Mouse (Mus musculus): ENCODE results near the gene Ambra1. TPM values are rescaled to one million over a fixed set of nuclear protein-coding genes. Genes with fewer than 3 reads are reported as not detected.

Ambra1 gene
- total RNA-seq, 2 experiments from 2014 or later, result 19.1 to 23.7 TPM

DNA sequence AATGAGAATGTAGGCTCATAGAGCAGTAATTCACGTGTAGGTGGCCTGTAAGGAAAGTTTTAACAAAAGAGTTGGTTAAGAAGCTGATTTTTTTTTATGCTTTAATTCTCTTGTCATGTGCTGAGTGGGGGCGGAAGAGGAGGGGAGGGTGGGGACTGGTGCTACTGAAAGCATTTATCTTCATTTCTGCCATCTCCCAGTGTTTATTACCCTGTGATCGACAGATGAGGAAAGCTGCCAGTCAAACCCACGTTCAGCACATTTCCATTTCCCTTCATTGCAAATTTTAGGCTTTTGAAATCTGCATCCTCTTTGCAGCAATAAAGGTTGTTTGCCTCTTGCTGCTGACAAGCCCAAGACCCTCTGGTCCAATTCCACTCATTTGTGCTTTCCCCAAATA is 129.5 kb downstream of the Ambra1 start:
- no peak for ATAC-seq (replicated peaks; ENCODE audit: poor library complexity)

DNA sequence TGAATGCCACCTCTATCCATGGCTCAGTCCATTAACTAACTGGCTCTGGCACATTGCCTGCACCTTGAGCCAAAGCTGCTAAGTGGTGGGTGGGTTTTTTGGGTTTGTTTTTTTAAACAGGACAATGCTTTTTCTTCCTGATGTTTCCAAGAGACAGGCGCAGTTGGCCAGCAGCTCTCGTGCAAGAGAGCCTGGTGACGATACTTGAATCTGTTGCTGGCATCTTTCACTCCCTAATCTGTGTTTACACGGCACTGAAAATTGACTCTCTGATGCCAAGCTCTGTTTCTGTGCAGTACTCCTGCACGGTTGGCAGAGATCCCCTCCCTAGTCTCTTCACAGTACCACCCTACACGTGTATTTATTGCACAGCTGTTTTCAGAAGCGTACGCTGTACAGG is 140.8 kb downstream of the Ambra1 start:
- no peak for ATAC-seq (replicated peaks; ENCODE audit: poor library complexity)

DNA sequence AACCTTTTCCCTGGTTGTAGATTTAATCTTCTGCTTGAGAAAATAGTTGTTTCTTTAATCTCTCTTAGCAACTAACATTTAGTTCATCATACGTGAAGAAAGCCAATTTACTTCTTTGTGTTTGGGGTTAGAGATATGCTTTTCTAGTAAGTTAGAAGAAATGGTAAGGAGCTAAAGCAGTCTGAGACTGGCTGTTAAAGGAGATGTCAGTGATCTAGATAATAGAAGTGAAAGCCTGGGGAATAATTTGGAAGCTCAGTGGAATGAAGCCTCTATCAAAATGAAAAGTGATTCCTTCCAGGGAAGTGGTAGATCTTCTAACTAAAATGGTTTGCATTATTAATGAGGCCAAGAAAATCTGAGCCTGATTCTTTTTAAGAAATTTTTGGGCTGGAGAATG is 141.3 kb downstream of the Ambra1 start:
- ATAC-seq (replicated peaks; ENCODE audit: poor library complexity), result no peak

DNA sequence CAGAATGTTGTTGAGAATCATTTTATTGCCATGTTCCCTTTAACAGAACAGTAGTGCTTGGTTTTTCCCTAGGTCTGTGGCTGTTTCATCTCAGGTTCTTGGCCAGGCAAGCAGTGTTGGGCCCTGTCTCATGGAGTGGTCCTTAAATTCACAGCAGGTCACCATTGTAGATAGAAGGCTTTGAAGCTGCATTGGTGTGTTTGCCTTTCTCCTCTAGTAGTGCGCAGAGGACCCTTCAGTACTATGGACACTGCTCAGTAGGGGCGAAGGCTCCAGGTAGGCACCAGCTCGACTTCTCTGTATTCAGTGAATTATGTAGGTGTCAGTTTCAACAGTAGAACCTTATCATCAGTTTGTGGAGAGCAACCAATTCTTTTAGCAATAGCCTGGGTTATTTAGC is 142.7 kb downstream of the Ambra1 start:
- ATAC-seq (replicated peaks; ENCODE audit: poor library complexity), result no peak

DNA sequence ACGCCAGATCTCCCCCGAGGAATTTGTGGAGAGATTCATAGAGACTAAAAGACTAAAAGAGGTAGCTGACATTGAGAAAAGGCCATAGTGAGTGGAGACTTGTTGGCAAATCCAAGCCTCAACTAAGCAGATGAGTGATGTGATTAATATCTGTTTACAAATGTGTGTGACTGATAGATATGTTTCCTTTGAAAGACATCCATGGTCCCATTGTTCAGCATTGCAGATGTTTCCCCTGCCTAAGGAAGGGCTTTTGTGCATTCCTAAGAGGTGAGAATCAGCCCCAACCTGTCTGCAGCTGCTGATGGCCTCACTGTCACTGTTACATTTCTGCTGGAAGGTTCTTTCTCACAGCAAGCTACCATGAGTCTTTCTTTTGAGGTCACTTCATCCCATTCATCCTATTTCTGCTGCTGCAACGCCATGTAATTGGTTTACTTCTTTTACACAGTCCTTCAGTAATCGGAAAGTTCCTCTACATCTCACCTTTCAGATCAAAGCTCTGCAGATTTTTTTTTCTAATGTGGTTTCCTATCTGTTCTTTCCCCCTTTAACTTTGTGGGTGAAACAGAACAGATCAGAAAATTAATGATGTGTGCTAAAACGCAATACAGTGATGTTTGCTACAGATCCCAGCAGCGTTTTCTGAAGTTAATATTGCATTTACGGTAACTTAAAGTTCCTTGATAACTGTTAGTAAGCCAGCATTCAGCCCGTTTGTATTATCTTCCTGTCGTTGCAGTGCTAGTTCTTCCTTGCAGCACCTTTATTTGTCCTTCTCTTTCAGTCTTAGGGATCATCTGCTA is 146.3 kb downstream of the Ambra1 start:
- no peak for ATAC-seq (replicated peaks; ENCODE audit: poor library complexity)

DNA sequence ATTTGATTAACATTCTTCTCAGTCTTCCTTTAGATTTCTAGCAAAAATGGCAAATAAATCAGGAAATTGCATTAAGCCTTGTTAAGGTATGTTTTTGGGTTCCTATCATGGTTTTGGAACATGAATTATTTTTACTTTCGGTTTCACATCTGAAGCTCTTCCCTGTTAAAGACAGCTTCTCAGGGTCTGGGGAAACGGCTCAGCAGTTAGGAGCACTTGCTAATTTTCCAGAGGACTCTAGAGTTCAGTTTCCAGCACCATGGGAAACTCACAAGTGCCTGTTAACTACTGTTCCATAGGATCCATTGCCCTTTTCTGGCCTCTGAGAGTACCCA is 146.8 kb downstream of the Ambra1 start:
- ATAC-seq (replicated peaks; ENCODE audit: poor library complexity), result 0 out of 2 replicates have a peak, but pooled peaks have one; percentile 32

DNA sequence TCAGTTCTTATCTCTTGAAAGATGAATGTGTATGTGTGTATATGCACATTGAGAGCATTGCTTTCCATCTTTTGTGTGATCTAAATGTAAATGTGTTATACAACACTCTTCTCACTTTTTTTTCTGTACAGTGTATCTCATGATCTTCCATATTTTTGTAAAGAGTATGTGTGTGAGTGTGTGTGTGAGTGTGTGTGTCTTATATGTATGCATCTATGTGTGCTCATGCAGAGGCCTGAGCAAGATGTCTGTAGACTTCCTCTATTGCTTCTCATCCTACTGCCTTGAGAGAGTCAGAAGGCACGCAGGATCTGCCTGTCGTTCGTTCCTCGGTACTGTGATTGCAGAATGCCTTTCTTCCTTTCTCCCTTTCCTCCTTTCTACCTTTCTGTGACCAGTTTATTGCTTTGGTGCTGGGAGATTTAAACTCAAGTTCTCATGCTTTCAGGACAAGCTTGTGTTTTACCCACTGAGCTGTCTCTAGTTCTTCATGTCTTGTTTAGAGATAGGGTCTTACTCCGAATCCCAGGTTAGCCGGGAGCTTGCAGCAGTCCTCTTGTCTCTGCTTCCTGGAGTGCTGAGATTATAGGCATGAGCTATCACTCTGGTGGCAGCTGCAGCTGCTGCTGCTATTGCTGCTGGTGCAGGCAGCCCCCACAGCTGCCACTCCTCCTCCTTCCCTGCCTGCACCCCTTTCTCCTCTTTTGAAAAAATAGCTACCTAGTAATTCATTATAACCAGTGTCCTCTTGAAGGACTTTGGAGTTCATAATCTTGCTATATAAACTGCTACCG is 148.7 kb downstream of the Ambra1 start:
- peak; percentile 54 for ATAC-seq (replicated peaks; ENCODE audit: poor library complexity)

DNA sequence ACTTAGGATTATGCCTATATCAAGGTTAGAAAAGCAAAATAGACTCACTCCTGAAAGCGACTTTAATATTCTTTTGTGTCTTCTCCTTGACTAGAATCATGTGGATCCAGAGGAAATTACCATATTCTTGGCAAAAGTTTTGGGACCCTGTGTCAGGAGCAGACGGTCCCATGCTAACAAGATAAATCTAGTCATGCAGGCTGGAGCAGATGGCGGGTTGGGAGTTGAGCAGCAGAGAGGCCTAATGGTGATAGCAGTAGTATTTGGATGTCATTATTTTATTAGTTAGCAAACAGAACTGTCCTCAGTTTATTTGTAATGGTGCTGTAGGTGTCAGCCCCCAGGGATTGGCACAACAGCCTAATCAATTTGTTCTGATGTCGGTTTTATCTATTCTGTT is 154.0 kb downstream of the Ambra1 start:
- ATAC-seq (replicated peaks; ENCODE audit: poor library complexity), result no peak

DNA sequence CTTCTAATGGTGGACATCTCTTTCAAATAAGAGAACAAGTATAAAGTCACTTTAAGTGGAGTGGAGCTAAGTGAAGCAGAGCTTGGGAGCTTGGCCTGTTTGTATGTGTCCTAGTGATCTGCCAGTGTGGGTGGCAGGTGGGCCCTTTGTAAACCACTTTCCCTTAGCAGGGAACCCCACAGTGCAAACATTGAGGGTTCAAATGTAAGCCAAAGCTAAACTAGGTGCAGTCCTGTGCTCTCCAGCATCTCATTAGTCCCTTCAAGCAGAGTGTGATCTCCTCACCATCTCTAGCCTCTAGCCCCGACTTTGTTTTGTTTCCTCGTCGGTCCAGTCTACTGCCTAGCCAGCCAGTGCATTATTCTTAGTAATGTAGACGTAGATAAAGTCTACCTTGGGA is 154.7 kb downstream of the Ambra1 start:
- ATAC-seq (replicated peaks; ENCODE audit: poor library complexity), result no peak

DNA sequence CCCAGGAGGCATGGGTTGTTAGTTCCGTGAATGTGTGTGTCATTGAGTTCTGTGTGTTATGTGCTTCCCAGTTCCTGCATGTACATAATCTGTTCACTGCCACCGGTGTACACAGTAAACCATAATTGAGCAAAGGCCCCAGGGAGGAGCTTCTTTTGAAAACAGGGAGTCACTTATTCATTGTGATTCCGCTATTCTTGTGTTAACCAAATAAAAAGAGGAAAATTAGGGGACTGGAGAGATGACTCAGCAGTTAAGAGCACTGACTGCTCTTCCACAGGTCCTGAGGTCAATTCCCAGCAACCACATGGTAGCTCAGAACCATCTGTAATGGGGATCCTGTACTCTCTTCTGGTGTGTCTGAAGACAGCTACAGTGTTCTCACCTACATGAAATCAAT is 164.8 kb downstream of the Ambra1 start:
- ATAC-seq (replicated peaks; ENCODE audit: poor library complexity), result no peak

DNA sequence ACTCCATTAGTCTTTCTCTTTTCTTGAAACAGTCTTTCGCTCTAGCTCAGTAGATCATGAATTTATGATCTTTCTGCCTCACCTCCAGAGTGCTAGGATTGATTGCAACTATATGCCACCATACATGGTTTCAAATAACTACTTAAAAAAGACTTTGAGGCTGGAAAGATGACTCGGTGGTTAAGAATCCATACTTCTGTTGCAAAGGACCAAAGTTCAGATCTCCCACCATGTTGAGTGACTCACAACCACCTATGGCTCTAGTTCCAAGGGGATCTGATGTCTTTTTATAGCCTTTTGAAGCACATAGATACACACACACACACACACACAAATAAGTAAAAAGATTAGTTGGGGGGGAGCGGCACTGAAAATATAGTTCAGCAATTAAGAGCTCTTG is 165.5 kb downstream of the Ambra1 start:
- ATAC-seq (replicated peaks; ENCODE audit: poor library complexity), result no peak

DNA sequence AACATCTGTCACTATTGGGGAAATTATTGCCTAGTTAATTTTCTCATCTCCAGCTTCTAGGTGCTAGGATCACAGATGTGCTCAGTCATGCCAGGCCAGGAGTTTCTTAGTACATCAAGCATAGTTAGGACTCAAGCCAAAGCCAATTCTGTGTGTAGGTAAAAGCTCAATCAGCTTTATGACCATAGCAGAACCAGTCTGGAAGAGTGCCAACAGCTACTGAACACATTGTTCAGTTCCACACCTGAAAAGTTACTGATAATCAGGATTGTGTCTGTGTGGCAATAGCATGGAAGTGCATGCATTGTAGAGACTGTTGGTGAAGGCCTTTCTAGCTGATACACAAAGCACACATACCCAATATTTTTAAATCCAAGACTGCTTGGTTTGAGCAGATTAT is 168.0 kb downstream of the Ambra1 start:
- peak; percentile 42; the same call in 1 of the 2 replicates for ATAC-seq (replicated peaks; ENCODE audit: poor library complexity)

DNA sequence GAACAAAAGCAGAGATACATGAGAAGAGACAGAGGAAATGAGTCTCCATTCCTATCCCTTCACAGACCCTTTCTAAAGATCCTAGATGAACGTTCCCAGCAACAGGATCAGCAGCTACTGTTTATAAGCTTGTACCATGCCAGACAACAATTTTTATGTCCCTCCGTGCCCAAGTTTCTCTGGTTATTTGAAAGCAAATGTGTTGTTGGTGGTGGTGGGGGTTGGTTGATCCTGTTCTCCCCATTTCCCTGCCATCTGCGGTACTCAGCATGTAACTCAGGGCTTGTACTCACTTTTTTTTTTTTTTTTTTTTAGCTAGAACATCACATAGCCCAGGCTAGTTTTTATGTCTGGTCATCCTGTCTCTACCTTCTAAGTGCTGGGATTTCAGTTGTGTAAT is 169.2 kb downstream of the Ambra1 start:
- no peak for ATAC-seq (replicated peaks; ENCODE audit: poor library complexity)

DNA sequence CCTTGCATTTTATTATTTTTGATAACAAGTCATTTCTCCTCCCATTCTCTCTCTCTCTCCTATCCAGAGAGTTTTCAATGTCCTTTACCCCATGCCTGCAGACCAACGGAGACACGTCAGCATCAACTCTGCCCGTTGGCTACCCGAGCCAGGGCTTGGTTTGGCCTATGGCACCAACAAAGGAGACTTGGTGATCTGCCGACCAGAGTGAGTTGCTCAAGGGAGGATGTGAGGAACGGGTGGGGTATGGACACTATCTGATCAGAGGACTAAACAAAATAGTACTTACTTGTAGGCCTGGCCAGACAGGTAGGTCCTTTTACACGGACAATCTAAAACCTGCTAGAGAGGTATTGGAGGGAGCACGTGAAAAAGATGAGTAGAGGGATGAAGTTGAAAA is 170.5 kb downstream of the Ambra1 start:
- ATAC-seq (replicated peaks; ENCODE audit: poor library complexity), result no peak

DNA sequence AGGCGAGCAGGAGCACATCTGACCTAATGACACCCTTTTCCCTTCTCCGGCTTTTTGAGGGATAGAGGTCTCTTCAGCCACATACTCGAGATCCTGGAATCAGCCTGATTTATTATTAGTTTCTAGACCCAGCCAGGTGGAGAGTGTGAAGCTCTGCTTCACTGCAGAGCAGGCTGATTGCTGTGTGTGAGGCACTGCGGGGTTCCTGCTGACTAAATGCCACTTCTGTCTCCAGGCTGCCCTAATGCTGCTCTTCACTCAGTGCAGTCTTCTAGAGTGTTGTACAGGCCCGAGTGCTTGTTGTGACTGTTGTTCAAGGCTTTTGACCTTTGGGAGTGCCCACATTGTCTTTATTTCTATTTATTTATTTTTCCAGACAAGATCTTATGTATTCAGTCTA is 172.4 kb downstream of the Ambra1 start:
- no peak for ATAC-seq (replicated peaks; ENCODE audit: poor library complexity)

DNA sequence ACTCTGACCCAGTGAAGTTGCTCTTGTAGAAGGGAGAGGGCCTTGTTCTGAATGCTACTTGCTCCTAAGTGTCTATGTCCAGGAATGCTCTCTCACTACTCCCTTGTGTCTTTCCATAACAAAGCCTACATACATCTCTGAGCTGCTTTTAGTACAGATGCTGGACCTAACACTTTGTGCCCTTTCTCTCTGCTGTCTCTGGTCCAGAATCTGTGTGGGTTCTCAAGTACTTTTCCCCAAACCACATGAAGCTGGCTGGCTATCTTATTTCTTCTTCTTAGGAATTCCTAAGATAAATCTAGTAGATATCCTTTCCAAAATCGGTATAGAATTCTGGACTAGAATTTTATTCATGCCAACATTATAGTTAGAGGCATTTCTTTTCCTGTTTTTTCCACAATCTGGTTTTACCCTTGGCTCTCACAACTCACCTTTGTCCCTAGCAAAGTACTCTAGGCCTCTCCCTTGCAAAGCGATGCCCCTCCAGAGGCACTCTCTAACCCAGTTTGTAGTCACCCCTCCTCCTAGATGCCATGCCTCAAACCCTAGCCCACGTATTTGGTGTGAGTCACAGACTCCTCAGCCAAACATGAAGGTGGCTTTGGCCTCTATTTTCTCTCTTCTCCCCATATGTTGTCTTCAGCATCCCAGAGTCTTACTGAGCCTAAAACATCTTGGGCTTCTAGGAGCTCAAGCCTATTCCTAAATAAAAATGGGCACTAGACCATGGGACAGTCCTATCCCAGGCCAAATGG is 173.4 kb downstream of the Ambra1 start:
- no peak for ATAC-seq (replicated peaks; ENCODE audit: poor library complexity)

DNA sequence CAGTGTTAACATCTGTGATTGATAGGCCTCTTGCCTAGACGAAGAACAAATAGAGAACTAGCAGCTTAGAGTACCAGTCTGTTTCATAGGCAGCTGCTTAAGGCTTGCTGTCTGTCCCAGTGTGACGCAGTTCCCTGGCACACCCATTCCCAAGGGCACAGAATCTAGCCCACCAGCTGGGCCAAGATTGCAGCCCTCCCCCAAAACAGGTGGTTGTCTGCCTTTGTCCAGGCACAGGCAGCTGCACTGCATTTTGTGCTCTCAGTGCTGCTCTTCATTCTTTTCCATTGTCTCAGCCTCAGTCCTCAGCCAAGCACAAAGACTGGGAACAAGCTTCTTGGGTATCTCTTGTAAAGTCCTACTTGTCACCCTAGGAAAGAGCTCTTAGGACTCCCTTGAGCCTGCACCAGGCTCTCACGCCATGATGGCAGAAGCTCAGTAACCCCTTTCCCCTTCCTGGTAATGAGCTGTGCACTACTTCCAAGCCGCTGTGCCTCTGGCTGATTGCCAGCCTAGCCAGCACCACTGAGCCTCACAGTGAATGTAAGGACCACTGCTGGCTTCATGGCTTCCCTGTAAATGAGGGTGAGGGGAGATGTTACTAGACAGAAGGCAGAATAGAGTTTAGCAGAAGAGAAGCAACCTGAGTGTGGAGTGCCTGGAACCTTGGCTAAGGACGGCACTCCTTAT is 174.8 kb downstream of the Ambra1 start:
- ATAC-seq (replicated peaks; ENCODE audit: poor library complexity), result no peak

DNA sequence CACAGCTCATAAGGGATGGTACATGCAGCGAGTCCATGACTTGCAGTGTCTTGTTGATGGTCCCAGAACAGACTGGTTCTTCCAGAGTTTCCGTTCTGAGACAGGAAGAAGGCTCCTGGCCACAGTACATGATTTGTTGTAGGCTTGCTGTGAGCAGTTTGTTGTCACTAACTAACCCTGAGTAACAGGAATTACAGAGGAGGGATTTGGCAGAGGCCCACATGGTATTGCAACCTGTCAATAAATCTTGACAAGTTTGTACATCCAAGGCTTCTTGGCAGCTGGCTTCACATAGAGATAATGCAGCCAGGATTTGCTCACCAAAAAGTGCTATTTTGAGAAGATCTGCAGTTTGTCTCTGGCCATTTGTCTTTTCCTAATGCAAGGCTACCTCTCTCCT is 176.2 kb downstream of the Ambra1 start:
- no peak for ATAC-seq (replicated peaks; ENCODE audit: poor library complexity)

DNA sequence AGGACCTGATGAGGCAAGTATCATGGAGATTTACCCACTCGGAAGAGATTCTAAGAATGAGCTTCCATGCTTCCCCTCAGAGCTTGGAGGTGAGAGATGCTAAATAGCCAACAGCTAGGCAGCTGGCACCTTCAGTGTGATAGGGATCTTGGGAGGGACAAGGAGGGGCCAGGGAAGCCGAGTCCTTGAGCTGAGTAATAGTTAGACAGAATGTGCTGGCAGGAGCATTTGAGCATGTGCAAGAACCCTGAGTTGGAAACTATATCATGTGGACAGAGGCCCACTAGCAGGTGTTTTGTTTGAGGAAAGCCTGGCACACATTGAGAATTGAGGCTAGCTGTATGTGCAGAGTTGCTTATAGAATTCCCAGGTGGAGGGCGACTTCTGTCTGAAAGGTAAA is 182.7 kb downstream of the Ambra1 start:
- peak; percentile 42 for ATAC-seq (replicated peaks; ENCODE audit: poor library complexity)

DNA sequence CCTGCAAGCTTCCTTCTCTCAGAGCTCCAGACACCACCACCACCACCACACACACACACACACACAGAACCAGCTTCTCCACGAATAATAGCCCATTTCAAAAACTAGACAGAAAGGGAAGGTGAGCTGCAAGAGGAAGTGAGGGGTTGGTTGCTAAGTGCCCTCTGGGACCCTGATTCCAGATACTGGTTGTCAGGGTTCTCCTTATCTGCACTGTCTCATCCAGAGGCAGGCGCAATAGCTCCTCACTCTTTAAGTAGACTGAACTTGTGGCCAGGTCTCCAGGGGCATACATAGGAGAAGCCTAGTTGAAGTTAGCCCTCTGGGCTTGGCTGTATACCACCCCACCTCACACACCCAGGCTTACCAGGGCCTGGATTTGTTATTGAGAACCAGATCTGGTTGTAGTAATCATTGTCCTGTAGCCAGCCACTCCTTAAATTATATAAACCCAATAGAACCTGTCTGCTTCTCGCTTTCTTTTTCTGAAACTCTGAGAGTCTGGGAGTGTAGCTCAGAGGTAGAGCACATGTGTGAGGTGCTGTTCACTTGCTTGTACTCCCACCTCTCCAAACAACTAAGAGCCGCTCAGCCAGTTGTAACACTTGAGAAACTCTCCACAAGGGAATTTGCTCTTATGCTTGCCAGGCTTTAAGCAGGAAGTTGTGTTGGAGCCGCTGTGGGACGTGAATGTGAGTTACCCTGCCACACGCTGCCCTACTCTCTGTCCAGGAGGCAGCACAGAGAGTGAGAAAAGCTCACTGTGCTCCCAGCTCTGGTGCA is 183.6 kb downstream of the Ambra1 start:
- ATAC-seq (replicated peaks; ENCODE audit: poor library complexity), result no peak

All from megakaryocyte progenitor cell, adult 5-6 weeks (primary cell).